Mouse (Mus musculus): ENCODE data around the gene Dennd1a. TPM values are rescaled to one million over a fixed set of nuclear protein-coding genes. Genes with fewer than 3 reads are reported as not detected.

Dennd1a gene
- polyA plus RNA-seq, 1 experiment from 2014 or later: 3.8 TPM

GRCm38 (mm10) chr2:37932240-37932639 lies 354.9 kb downstream of the Dennd1a start:
- Histone ChIP-seq H3K27me3 (ENCODE audit: insufficient read depth, low read length) (no peaks in the 10 kb centered on the region), H3K4me3 (ENCODE audit: low read depth, low read length) (no peak overlapping the region), H3K9me3 (ENCODE audit: low read length) (no peaks in the 10 kb centered on the region), H3K27ac (ENCODE audit: low read depth) (no peak overlapping the region), H3K9ac (replicated peaks) (no peak overlapping the region), H3K36me3 (replicated peaks; ENCODE audit: insufficient read depth, low read length) (no peaks in the 10 kb centered on the region; the same call in 1 of the 2 replicates), H3K4me1 (ENCODE audit: insufficient read depth) (no peaks in the 10 kb centered on the region), H3K4me2 (ENCODE audit: low read depth, low read length) (no peak overlapping the region)
- TF ChIP-seq CTCF (IDR thresholded peaks at IDR 0.05; ENCODE audit: low read depth) (no peak), EP300 (IDR thresholded peaks at IDR 0.05; ENCODE audit: low read depth) (no peak)
- WGBS (ENCODE audit: insufficient replicate concordance): 92% methylated on average over 1 of the region's 1 CpGs
- DNase-seq (no peak), ATAC-seq (no peak)

GRCm38 (mm10) chr2:37931018-37931930 lies 355.9 kb downstream of the Dennd1a start:
- Histone ChIP-seq H3K4me1 (ENCODE audit: insufficient read depth) (no peaks in the 10 kb centered on the region), H3K9ac (replicated peaks) (no peak overlapping the region), H3K4me3 (ENCODE audit: low read depth, low read length) (no peak overlapping the region), H3K36me3 (replicated peaks; ENCODE audit: insufficient read depth, low read length) (no peaks in the 10 kb centered on the region; the same call in 1 of the 2 replicates), H3K27ac (ENCODE audit: low read depth) (no peak overlapping the region), H3K9me3 (ENCODE audit: low read length) (no peaks in the 10 kb centered on the region), H3K4me2 (ENCODE audit: low read depth, low read length) (no peak overlapping the region), H3K27me3 (ENCODE audit: insufficient read depth, low read length) (no peaks in the 10 kb centered on the region)
- 77% methylated on average over 5 of the region's 5 CpGs for WGBS (ENCODE audit: insufficient replicate concordance)
- ATAC-seq (no peak), DNase-seq (no peak)
- TF ChIP-seq CTCF (IDR thresholded peaks at IDR 0.05; ENCODE audit: low read depth) (no peak), EP300 (IDR thresholded peaks at IDR 0.05; ENCODE audit: low read depth) (no peak)

- Histone ChIP-seq H3K9me3 (ENCODE audit: low read length) (no peaks in the 10 kb centered on the region), H3K4me2 (ENCODE audit: low read depth, low read length) (no peak overlapping the region), H3K27ac (ENCODE audit: low read depth) (no peak overlapping the region), H3K27me3 (ENCODE audit: insufficient read depth, low read length) (no peaks in the 10 kb centered on the region), H3K36me3 (replicated peaks; ENCODE audit: insufficient read depth, low read length) (no peaks in the 10 kb centered on the region), H3K4me1 (ENCODE audit: insufficient read depth) (no peaks in the 10 kb centered on the region), H3K9ac (replicated peaks) (no peak overlapping the region), H3K4me3 (ENCODE audit: low read depth, low read length) (no peak overlapping the region)
- WGBS (ENCODE audit: insufficient replicate concordance): 75% methylated on average over 5 of the region's 5 CpGs
- no peak for TF ChIP-seq EP300 (IDR thresholded peaks at IDR 0.05; ENCODE audit: low read depth)
- no peak for TF ChIP-seq CTCF (IDR thresholded peaks at IDR 0.05; ENCODE audit: low read depth)
- no peak for ATAC-seq
- no peak for DNase-seq
These were observed 361.1 kb downstream of the Dennd1a start for GRCm38 (mm10) chr2:37926133-37926503.

DNA sequence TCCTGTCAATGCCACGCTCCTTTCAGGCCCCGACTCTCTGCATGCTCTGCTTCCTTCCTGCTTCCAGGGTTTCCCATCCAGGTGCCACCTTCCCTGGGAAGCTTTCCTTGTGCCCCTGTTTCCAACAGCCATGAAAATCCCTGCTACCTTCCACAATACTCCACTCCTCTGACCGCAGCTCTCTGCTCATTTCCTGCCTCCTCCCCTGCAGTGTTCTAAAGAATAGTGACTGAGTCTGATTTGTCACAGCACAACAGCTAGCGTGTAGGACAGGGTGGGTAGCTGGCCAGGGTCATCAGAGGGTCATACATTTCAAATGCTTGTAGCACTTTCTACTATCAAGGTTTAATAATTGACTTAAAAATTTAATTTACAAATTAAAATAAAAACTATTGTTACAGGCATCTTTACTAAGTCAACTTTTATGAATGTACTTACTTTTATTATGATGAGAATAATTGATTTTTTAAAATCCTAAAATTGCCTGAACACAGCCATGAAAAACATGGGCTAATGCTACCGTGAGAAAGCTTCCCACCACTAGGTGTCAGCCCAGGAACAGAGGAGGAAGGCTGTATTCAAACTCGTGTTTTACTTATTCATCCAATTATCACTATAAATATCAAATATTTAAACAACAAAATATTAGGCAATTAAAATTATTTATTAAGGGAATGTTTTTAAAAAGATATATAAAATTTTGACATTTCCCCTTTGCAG lies 361.6 kb downstream of the Dennd1a start:
- Histone ChIP-seq H3K4me1 (ENCODE audit: insufficient read depth) (no peaks in the 10 kb centered on the region), H3K27ac (ENCODE audit: low read depth) (no peak overlapping the region), H3K36me3 (replicated peaks; ENCODE audit: insufficient read depth, low read length) (no peaks in the 10 kb centered on the region), H3K9me3 (ENCODE audit: low read length) (no peaks in the 10 kb centered on the region), H3K9ac (replicated peaks) (no peak overlapping the region), H3K4me3 (ENCODE audit: low read depth, low read length) (no peak overlapping the region), H3K27me3 (ENCODE audit: insufficient read depth, low read length) (no peaks in the 10 kb centered on the region), H3K4me2 (ENCODE audit: low read depth, low read length) (no peak overlapping the region)
- TF ChIP-seq CTCF (IDR thresholded peaks at IDR 0.05; ENCODE audit: low read depth) (peak; percentile 72), EP300 (IDR thresholded peaks at IDR 0.05; ENCODE audit: low read depth) (no peak)
- ATAC-seq (no peak), DNase-seq (peak; percentile 34)
- 44% methylated on average over 6 of the region's 6 CpGs for WGBS (ENCODE audit: insufficient replicate concordance)

- Histone ChIP-seq H3K4me3 (ENCODE audit: low read depth, low read length) (no peak overlapping the region), H3K27ac (ENCODE audit: low read depth) (no peak overlapping the region), H3K4me1 (ENCODE audit: insufficient read depth) (no peaks in the 10 kb centered on the region), H3K4me2 (ENCODE audit: low read depth, low read length) (no peak overlapping the region), H3K9ac (replicated peaks) (no peak overlapping the region), H3K27me3 (ENCODE audit: insufficient read depth, low read length) (no peaks in the 10 kb centered on the region), H3K9me3 (ENCODE audit: low read length) (no peaks in the 10 kb centered on the region), H3K36me3 (replicated peaks; ENCODE audit: insufficient read depth, low read length) (no peaks in the 10 kb centered on the region)
- no peak for TF ChIP-seq EP300 (IDR thresholded peaks at IDR 0.05; ENCODE audit: low read depth)
- TF ChIP-seq CTCF (IDR thresholded peaks at IDR 0.05; ENCODE audit: low read depth): no peak
- no peak for ATAC-seq
- WGBS (ENCODE audit: insufficient replicate concordance): 82% methylated on average over 5 of the region's 5 CpGs
- DNase-seq: no peak
These were observed 378.3 kb downstream of the Dennd1a start for GRCm38 (mm10) chr2:37908721-37909506.

DNA sequence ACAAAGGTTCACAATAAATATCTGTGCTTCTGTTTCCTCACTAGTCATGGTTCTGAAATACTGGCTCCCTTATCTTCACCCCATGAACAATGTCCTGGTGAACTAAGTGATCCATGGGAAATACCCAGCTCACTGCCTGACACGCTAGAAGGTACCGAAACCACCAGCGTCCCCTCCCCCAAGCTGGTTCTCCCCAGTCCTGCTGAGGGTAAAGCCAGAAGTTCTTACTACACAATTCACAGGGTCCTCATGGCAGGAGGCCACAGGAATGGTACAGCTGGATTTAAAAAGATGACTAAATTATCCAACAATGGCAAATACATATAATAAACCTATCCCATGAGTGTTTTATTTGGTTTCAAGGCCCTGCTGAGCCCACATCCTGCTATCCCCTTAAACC lies 378.9 kb downstream of the Dennd1a start:
- Histone ChIP-seq H3K27me3 (ENCODE audit: insufficient read depth, low read length) (no peaks in the 10 kb centered on the region), H3K27ac (ENCODE audit: low read depth) (no peak overlapping the region), H3K9ac (replicated peaks) (no peak overlapping the region), H3K9me3 (ENCODE audit: low read length) (no peaks in the 10 kb centered on the region), H3K4me1 (ENCODE audit: insufficient read depth) (no peaks in the 10 kb centered on the region), H3K4me2 (ENCODE audit: low read depth, low read length) (no peak overlapping the region), H3K4me3 (ENCODE audit: low read depth, low read length) (no peak overlapping the region), H3K36me3 (replicated peaks; ENCODE audit: insufficient read depth, low read length) (no peaks in the 10 kb centered on the region)
- no peak for ATAC-seq
- no peak for TF ChIP-seq CTCF (IDR thresholded peaks at IDR 0.05; ENCODE audit: low read depth)
- TF ChIP-seq EP300 (IDR thresholded peaks at IDR 0.05; ENCODE audit: low read depth): no peak
- 83% methylated on average over 3 of the region's 3 CpGs for WGBS (ENCODE audit: insufficient replicate concordance)
- DNase-seq: no peak

Measured in liver, postnatal 0 days (tissue).